Comparison of ENCODE assay signal across 24 mouse cellular contexts in genomic region chr3:36248446-36248845, GRCm38 (mm10). TPM values are rescaled to one million over a fixed set of nuclear protein-coding genes. Genes with fewer than 3 reads are reported as not detected.
DNase-seq lines count a peak whose midpoint lies in the region; ATAC-seq and TF ChIP-seq lines count a peak whose summit lies in the region.
"Had no signal": no experiment of that assay in that cellular context is flagged by ENCODE, and none has a peak within 500 bp of the region (broad histone marks: within the 10 kb centered on the region; RNA-seq: fewer than 3 reads in every experiment).

No protein-coding gene starts in this region.

- 0 out of 2 replicates have a peak, but pooled peaks have one; percentile 55 for TF ChIP-seq EP300 in ES-Bruce4 (IDR thresholded peaks at IDR 0.05; ENCODE audit: insufficient read depth, low read depth, low read length)

- ATAC-seq in intestine, postnatal 0 days: peak; percentile 36; the same call in 1 of the 2 replicates
- no peak for ATAC-seq in intestine, embryonic 16.5 days
- ATAC-seq: forebrain, embryonic 14.5 days; forebrain, postnatal 0 days had no signal

- TF ChIP-seq POLR2A in ES-Bruce4 (IDR thresholded peaks at IDR 0.05; ENCODE audit: insufficient read depth, low read length): no peak

- DNase-seq in ZHBTc4 (ENCODE audit: low read depth, low spot score): peak; percentile 55
- no peak for DNase-seq in kidney, postnatal 10 days
- DNase-seq in heart, adult 9 months (ENCODE audit: low spot score in 2 of 2): no peak
- DNase-seq: adrenal gland, postnatal 10 days; adrenal gland, postnatal 36 days; cerebellum, adult 11 months; cerebellum, adult 2 months; cerebellum, adult 9-11 months; cerebellum, postnatal 25 days; forebrain, postnatal 0 days; gastrocnemius, postnatal 25 days; heart, adult 18-20 months; heart, postnatal 14 days had no signal

- H3K9me3 ChIP-seq in intestine, postnatal 0 days (ENCODE audit: control insufficient read depth): no peaks in the 10 kb centered on the region
- H3K9me3 ChIP-seq in intestine, embryonic 16.5 days (ENCODE audit: control insufficient read depth, low read length): no peaks in the 10 kb centered on the region
- peaks cover 3% of the 10 kb centered on the region; the same call in 1 of the 2 replicates for H3K9me3 ChIP-seq in ES-Bruce4 (replicated peaks; ENCODE audit: control insufficient read depth, insufficient read depth, low read length, poor library complexity, severe bottlenecking)
- H3K9me3 ChIP-seq: embryonic facial prominence, embryonic 12.5 days; embryonic facial prominence, embryonic 15.5 days; heart, embryonic 10.5 days; heart, embryonic 13.5 days; hindbrain, embryonic 12.5 days; hindbrain, embryonic 15.5 days had no signal

- no peak overlapping the region for H3K27ac ChIP-seq in intestine, postnatal 0 days (ENCODE audit: low read depth, low read length)
- H3K27ac ChIP-seq in intestine, embryonic 16.5 days (ENCODE audit: low read length): no peak overlapping the region
- no peak overlapping the region for H3K27ac ChIP-seq in ES-Bruce4 (ENCODE audit: insufficient read depth, low read length)
- H3K27ac ChIP-seq: embryonic facial prominence, embryonic 12.5 days; embryonic facial prominence, embryonic 15.5 days; heart, embryonic 10.5 days; heart, embryonic 13.5 days; hindbrain, embryonic 12.5 days; hindbrain, embryonic 15.5 days had no signal

- no peak overlapping the region for H3K4me2 ChIP-seq in intestine, postnatal 0 days (replicated peaks; ENCODE audit: low read depth)
- no peak overlapping the region for H3K4me2 ChIP-seq in intestine, embryonic 16.5 days (ENCODE audit: low read depth, low read length)
- H3K4me2 ChIP-seq: embryonic facial prominence, embryonic 12.5 days; embryonic facial prominence, embryonic 15.5 days; heart, embryonic 13.5 days; hindbrain, embryonic 12.5 days; hindbrain, embryonic 15.5 days had no signal

- H3K9ac ChIP-seq in intestine, postnatal 0 days (ENCODE audit: low read depth, low read length): no peak overlapping the region
- no peak overlapping the region for H3K9ac ChIP-seq in intestine, embryonic 16.5 days (ENCODE audit: low read depth, low read length)
- no peak overlapping the region for H3K9ac ChIP-seq in ES-Bruce4 (ENCODE audit: low read depth, poor library complexity, severe bottlenecking)
- H3K9ac ChIP-seq: embryonic facial prominence, embryonic 12.5 days; embryonic facial prominence, embryonic 15.5 days; forebrain, postnatal 0 days; heart, embryonic 13.5 days; hindbrain, embryonic 12.5 days; hindbrain, embryonic 15.5 days had no signal

- H3K27me3 ChIP-seq in intestine, postnatal 0 days (replicated peaks; ENCODE audit: control insufficient read depth, insufficient read depth, low read length): no peaks in the 10 kb centered on the region
- no peaks in the 10 kb centered on the region for H3K27me3 ChIP-seq in intestine, embryonic 16.5 days (replicated peaks; ENCODE audit: control insufficient read depth, insufficient read depth, low read length)
- H3K27me3 ChIP-seq in ES-Bruce4 (ENCODE audit: control insufficient read depth, insufficient read depth, low read length, poor library complexity, severe bottlenecking): no peaks in the 10 kb centered on the region
- H3K27me3 ChIP-seq: embryonic facial prominence, embryonic 12.5 days; embryonic facial prominence, embryonic 15.5 days; heart, embryonic 13.5 days; hindbrain, embryonic 12.5 days; hindbrain, embryonic 15.5 days had no signal

- no peaks in the 10 kb centered on the region for H3K4me1 ChIP-seq in intestine, postnatal 0 days (replicated peaks; ENCODE audit: control insufficient read depth, insufficient read depth, low read length)
- H3K4me1 ChIP-seq in intestine, embryonic 16.5 days (ENCODE audit: control insufficient read depth, insufficient read depth, low read length): no peaks in the 10 kb centered on the region
- H3K4me1 ChIP-seq in ES-Bruce4 (ENCODE audit: control insufficient read depth, insufficient read depth, low read length): no peaks in the 10 kb centered on the region
- H3K4me1 ChIP-seq: embryonic facial prominence, embryonic 12.5 days; embryonic facial prominence, embryonic 15.5 days; heart, embryonic 10.5 days; hindbrain, embryonic 12.5 days; hindbrain, embryonic 15.5 days had no signal

- no peak overlapping the region for H3K4me3 ChIP-seq in intestine, postnatal 0 days (ENCODE audit: low read depth, low read length)
- no peak overlapping the region for H3K4me3 ChIP-seq in intestine, embryonic 16.5 days (ENCODE audit: low read length)
- H3K4me3 ChIP-seq in ES-Bruce4 (ENCODE audit: low read depth, low read length): no peak overlapping the region
- H3K4me3 ChIP-seq: embryonic facial prominence, embryonic 12.5 days; embryonic facial prominence, embryonic 15.5 days; heart, embryonic 10.5 days; heart, embryonic 13.5 days; hindbrain, embryonic 12.5 days; hindbrain, embryonic 15.5 days had no signal

- no peak for TF ChIP-seq CTCF in intestine, postnatal 0 days (IDR thresholded peaks at IDR 0.05; ENCODE audit: low read depth)
- no peak for TF ChIP-seq CTCF in ES-Bruce4 (IDR thresholded peaks at IDR 0.05; ENCODE audit: low read depth, low read length)

- 84% methylated on average over 2 of the region's 2 CpGs for WGBS in intestine, postnatal 0 days
- 71% methylated on average over 2 of the region's 2 CpGs for WGBS in intestine, embryonic 16.5 days

- H3K36me3 ChIP-seq in intestine, postnatal 0 days (ENCODE audit: control insufficient read depth, insufficient read depth): no peaks in the 10 kb centered on the region
- no peaks in the 10 kb centered on the region for H3K36me3 ChIP-seq in intestine, embryonic 16.5 days (ENCODE audit: control insufficient read depth, insufficient read depth, low read length)
- no peaks in the 10 kb centered on the region for H3K36me3 ChIP-seq in ES-Bruce4 (ENCODE audit: control insufficient read depth, insufficient read depth, low read length, poor library complexity, severe bottlenecking)
- H3K36me3 ChIP-seq: embryonic facial prominence, embryonic 12.5 days; embryonic facial prominence, embryonic 15.5 days; heart, embryonic 10.5 days; heart, embryonic 13.5 days; hindbrain, embryonic 12.5 days; hindbrain, embryonic 15.5 days had no signal

RNA-seq across cellular contexts. Expression of gene Qrfpr, which starts 26.3 kb away (rescaled TPM):
- 0.14 and 0.20 TPM in 2 replicates for polyA plus RNA-seq in intestine, postnatal 0 days (2015; fragmentation: Nextera tagmentation; extraction: Ambion mirVana)
- not detected in 2 replicates for polyA plus RNA-seq in intestine, embryonic 16.5 days (2015; fragmentation: Nextera tagmentation; extraction: Ambion mirVana)
- polyA plus RNA-seq in ES-Bruce4 (2011; ENCODE audit: insufficient read depth, insufficient read length, low read depth, missing spikeins): not detected in 2 replicates
- polyA plus RNA-seq: intestine, embryonic 14.5 days had no signal
